Mouse (Mus musculus) hematopoietic stem cell, adult 5-6 weeks (primary cell): ENCODE results near the gene Dscam. TPM values are rescaled to one million over a fixed set of nuclear protein-coding genes. Genes with fewer than 3 reads are reported as not detected.
"Not testable (repeated sequence)": the region's sequence is repeated elsewhere in the genome, so short reads cannot be mapped to it uniquely, and the experiment has no call there.

Experiments used
- ATAC-seq, 2 experiments: fragments of 125-278 bp in 1 of 2; replicated peaks in 1 of 2; 2 replicates each; pipeline ENCODE4 v1.8.0; 2016 to 2017; ENCODE audit warnings: inconsistent platforms in 2 of 2, mild to moderate bottlenecking in 2 of 2, moderate number of reproducible peaks in 2 of 2, low read depth in 1 of 2, moderate TSS enrichment in 1 of 2; ENCODE audit not compliant: low FRiP score in 2 of 2, poor library complexity in 2 of 2, severe bottlenecking in 2 of 2, insufficient read depth in 1 of 2, low TSS enrichment in 1 of 2
- total RNA-seq: library from RNA; stranded (forward); fragments of 172-1452, 232-1000 nt; gene quantifications from 2 replicates; pipeline ENCODE4 v1.2.3, GENCODE M21; 2017

Dscam gene
- total RNA-seq, 1 experiment from 2014 or later, result 1.2 TPM

GRCm38 (mm10) chr16:96926977-96927376 lies 243.6 kb downstream of the Dscam start:
- ATAC-seq, result no peak

GRCm38 (mm10) chr16:96923941-96924340 lies 246.6 kb downstream of the Dscam start:
- ATAC-seq, result no peak

GRCm38 (mm10) chr16:96914495-96914894 lies 256.1 kb downstream of the Dscam start:
- ATAC-seq, result no peak

GRCm38 (mm10) chr16:96912836-96913235 lies 257.7 kb downstream of the Dscam start:
- ATAC-seq, result no peak

- no peak for ATAC-seq
Observed at GRCm38 (mm10) chr16:96912103-96912502, 258.4 kb downstream of the Dscam start.

- ATAC-seq, result no peak
Observed at GRCm38 (mm10) chr16:96910405-96911164, 260.0 kb downstream of the Dscam start.

- ATAC-seq, result no peak
Observed at GRCm38 (mm10) chr16:96907818-96908217, 262.7 kb downstream of the Dscam start.

- no peak for ATAC-seq
Observed at GRCm38 (mm10) chr16:96907081-96907480, 263.5 kb downstream of the Dscam start.

GRCm38 (mm10) chr16:96906630-96907029 lies 263.9 kb downstream of the Dscam start:
- no peak; a peak in 1 of 4 replicates for ATAC-seq

- no peak for ATAC-seq
Observed at GRCm38 (mm10) chr16:96904761-96905160, 265.8 kb downstream of the Dscam start.

- no peak for ATAC-seq
Observed at GRCm38 (mm10) chr16:96904359-96904758, 266.2 kb downstream of the Dscam start.

- ATAC-seq, result no peak
Observed at GRCm38 (mm10) chr16:96902596-96902995, 268.0 kb downstream of the Dscam start.

- no peak for ATAC-seq
Observed at GRCm38 (mm10) chr16:96901234-96902014, 269.1 kb downstream of the Dscam start.

GRCm38 (mm10) chr16:96899329-96899728 lies 271.2 kb downstream of the Dscam start:
- ATAC-seq, result no peak

- ATAC-seq, result peak in 1 of 2 experiments; percentile 67; a peak in 3 of 4 replicates
Observed at GRCm38 (mm10) chr16:96896510-96897133, 273.9 kb downstream of the Dscam start.

- ATAC-seq, result no peak
Observed at GRCm38 (mm10) chr16:96888036-96888435, 282.5 kb downstream of the Dscam start.

GRCm38 (mm10) chr16:96885817-96886216 lies 284.7 kb downstream of the Dscam start:
- ATAC-seq, result no peak

- ATAC-seq, result not testable (repeated sequence)
Observed at GRCm38 (mm10) chr16:96884590-96884989, 286.0 kb downstream of the Dscam start.
